ENCODE assay signal across 18 mouse cellular contexts in the genomic region with DNA sequence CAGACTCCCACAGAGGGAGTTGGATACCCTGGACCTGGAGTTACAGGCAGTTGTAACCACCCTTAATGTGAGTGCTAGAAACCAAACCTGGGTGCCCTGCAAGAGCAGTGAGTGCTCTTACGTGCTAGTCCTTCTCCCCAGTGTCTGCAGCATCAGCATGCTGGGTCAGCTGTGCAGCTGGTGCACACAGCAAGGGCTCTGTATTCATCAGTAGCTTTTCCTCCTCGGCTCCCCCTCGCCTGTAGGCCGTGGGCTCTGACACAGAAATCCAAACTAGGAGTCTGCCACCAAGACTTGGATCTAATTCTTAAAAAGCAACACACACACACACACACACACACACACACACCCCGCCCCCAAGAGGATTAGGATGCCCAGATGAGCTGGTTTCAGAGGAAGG. TPM values are rescaled to one million over a fixed set of nuclear protein-coding genes. Genes with fewer than 3 reads are reported as not detected.
"Had no signal": no experiment of that assay in that cellular context is flagged by ENCODE, and none has a peak within 500 bp of the region (broad histone marks: within the 10 kb centered on the region; RNA-seq: fewer than 3 reads in every experiment).

No protein-coding gene starts in this region.

RNA-seq across cellular contexts. Expression of a gene that starts 2.5 kb away (rescaled TPM):
- polyA plus RNA-seq: embryonic facial prominence, embryonic 10.5 days; erythroblast, embryonic 14.5 days had no signal

RNA-seq across cellular contexts. Expression of a gene that starts 22.1 kb away (rescaled TPM):
- polyA plus RNA-seq: cortical plate, adult 2 months; heart, adult 2 months had no signal

RNA-seq across cellular contexts. Expression of a gene that starts 36.3 kb away (rescaled TPM):
- polyA plus RNA-seq: cortical plate, adult 2 months; embryonic facial prominence, embryonic 10.5 days; embryonic facial prominence, embryonic 11.5 days; embryonic facial prominence, embryonic 12.5 days; embryonic facial prominence, embryonic 13.5 days; embryonic facial prominence, embryonic 15.5 days; erythroblast, embryonic 14.5 days; forebrain, embryonic 10.5 days; forebrain, embryonic 11.5 days; forebrain, embryonic 12.5 days; forebrain, embryonic 13.5 days; forebrain, embryonic 15.5 days; forebrain, embryonic 16.5 days; forebrain, postnatal 0 days; frontal cortex, adult 2 months; gonadal fat pad, adult 2 months; heart, adult 2 months; heart, embryonic 10.5 days had no signal

RNA-seq across cellular contexts. Expression of a gene that starts 37.1 kb away (rescaled TPM):
- polyA plus RNA-seq: cortical plate, adult 2 months; embryonic facial prominence, embryonic 10.5 days; embryonic facial prominence, embryonic 11.5 days; embryonic facial prominence, embryonic 12.5 days; embryonic facial prominence, embryonic 13.5 days; embryonic facial prominence, embryonic 15.5 days; erythroblast, embryonic 14.5 days; forebrain, embryonic 10.5 days; forebrain, embryonic 11.5 days; forebrain, embryonic 12.5 days; forebrain, embryonic 13.5 days; forebrain, embryonic 15.5 days; forebrain, embryonic 16.5 days; forebrain, postnatal 0 days; frontal cortex, adult 2 months; gonadal fat pad, adult 2 months; heart, adult 2 months; heart, embryonic 10.5 days had no signal
